Mouse (Mus musculus): ENCODE results near the gene Exosc8.
"Not testable (repeated sequence)": the region's sequence is repeated elsewhere in the genome, so short reads cannot be mapped to it uniquely, and the experiment has no call there.

Gene Exosc8

DNA sequence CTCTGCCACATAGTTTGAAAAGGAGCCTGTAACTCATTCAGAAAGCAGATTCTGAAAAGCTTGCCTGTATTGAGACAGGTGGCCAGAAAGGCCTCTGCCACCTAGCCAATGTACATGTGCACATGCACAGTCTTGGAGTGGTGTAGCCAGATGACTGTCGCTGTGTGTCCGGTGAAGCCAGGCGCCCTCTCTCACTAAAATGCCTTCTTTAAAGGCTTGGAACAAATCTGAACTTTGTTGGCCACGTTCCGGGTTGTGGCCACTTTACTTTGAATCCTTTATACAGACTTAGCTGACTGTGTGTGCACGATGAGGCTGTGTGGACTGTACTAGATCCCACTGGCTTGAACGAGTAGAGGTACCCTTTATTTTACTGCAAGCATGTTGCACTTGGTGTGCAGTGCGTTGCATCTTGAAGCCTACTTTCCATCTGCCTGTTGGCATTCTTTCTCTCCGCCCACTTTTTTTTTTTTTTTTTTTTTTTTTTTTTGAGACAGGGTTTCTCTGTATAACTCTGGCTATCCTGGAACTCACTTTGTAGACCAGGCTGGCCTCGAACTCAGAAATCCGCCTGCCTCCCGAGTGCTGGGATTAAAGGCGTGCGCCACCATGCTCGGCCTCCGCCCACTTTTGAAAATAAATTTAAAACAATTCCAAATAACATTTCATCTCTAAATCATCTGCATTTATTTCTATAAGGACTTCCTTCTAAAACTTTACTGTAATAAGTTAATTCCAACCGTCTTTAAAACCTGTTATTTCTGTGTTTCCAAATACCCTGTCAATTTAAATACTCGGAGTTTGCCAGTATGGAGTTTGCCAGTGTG lies 1.1 kb upstream of the Exosc8 start:
- no peak for DNase-seq (ENCODE audit: low spot score)

DNA sequence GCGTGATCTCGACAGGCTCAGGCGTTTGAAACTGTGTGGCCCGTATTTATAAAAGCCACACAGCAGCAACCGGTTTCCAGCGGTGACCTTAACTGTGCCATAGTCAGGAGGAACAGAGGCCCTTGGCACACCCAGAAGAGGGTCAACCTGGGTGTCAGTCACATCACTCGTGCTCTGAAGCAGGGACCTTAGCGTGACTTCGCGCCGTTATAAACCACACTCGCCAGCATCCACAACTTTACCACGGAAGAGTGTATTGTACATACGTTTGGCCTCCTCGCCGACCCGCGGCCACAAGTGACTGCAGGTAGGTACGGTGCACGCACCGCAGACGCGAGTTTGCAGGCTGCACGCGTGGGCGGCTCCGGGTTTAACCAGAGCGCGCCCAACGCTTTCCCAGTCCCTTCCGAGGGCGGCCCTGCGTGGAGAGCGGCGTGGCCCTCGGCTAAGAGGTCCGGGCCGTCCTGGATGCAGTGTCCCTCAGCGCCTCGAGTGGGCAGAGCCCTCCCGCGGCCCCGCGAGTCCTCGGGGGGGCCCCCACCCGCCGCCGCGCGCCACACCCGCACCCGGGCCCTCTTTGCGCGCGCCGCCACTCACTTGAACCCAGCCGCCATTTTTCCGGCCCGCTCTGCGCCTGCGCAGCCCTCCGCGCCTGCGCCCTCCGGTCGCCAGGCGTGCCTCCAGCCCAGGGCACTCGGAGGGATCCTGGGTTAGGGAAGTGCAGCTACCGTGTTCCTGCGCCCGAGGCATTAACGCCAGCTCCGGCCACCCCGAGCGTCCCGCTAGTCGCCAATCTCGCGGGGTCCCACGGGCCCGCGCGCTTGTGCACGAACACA lies 564 bp downstream of the Exosc8 start:
- DNase-seq (ENCODE audit: low spot score) = peak; percentile 67

DNA sequence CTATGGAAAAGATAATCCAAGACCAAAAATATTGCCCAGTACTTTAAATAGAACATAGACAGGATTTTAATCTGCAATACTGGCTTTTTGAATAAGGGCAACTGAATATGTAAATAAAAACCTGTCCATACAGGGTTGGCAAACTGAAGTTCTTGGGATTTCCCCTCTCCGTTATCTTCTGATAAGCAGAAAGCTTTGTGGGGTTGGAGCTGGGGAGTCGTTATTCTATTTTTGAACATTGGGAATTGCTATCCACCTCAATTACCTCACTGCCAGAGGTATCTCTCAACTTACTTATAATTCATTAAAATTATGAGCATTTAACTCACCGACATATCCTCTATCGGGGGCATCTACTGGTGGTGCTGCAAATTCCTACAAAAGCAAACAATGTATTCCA lies 2.8 kb downstream of the Exosc8 start:
- DNase-seq (ENCODE audit: low spot score) = no peak

DNA sequence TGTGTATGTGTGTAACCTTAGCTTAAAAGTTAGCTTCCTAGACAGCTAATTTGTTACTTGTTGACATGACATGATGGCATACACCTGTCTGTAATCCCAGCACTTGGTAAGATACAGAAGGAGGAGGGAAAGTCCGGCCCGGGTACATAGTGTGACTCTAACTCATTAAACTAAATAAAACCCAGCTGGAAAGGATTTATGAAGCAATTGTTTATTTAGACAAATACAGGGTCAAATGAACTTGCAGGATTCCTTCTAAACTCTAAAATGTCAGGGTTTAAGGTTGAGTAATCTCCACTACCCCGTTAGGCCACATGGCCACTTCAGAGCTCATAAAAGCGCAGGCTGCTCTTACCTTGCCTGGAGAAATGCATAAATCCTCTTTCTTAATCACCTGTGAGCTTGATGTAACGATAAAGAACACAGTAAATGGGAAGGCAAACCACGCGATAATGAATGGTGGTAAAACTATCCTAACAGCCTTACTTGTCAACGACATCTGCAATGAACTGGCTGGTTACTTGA lies 3.5 kb downstream of the Exosc8 start:
- no peak for DNase-seq (ENCODE audit: low spot score)

DNA sequence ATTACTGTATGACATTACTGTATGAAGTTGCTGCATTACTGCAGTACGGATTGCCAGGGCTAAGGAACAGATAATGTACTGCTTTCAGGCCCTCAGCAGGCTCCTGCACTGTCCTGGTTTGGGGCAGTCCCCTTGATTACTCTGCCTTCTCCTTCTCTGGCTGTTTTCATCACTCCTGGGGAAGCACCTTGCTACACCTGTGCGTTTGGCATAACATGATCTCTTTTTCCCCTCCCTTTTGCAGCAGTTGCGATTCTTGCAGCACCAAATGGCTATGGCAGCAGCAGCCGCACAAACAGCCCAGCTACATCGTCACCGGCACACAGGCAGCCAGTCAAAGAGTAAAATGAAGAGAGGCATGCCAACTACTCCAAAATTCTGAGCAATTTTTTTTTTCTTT lies 7.1 kb downstream of the Exosc8 start:
- DNase-seq (ENCODE audit: low spot score) = no peak

DNA sequence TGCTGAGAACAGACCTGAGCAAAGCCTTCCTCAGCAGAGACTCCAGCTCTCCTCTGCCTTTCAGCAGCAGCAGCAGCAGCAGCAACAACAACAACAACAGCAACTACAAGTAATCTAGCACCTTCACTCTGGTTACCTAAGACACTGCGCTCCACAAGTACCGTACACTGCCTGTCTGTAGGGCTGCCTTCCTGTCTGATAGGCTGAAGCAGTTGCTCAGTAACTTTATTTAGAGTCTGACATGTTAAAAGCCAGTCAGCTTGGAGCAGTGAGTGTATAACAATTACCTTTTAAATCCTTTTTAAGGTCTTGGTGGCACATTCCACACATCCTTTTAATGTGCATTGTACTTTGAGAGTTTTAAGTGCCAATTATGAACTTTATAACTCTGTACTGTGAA lies 7.6 kb downstream of the Exosc8 start:
- DNase-seq (ENCODE audit: low spot score) = no peak

DNA sequence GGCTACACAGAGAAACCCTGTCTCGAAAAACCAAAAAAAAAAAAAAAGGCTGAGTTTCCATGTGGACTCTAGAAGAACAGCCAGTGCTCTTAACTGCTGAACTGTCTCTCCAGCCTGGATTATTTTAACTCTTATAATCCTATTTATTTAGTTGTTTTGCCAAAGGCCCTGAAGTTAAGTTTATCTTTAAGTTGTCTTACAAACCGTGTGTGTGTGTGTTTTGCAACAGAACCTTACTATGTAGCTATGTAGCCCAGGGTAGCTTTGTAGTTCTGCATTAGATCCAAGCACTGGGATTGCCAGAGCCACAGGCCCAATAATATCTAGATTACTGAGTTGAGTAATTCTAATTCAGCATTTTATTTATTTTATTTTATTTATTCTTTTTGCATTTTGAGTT lies 9.8 kb downstream of the Exosc8 start:
- DNase-seq (ENCODE audit: low spot score) = no peak

DNA sequence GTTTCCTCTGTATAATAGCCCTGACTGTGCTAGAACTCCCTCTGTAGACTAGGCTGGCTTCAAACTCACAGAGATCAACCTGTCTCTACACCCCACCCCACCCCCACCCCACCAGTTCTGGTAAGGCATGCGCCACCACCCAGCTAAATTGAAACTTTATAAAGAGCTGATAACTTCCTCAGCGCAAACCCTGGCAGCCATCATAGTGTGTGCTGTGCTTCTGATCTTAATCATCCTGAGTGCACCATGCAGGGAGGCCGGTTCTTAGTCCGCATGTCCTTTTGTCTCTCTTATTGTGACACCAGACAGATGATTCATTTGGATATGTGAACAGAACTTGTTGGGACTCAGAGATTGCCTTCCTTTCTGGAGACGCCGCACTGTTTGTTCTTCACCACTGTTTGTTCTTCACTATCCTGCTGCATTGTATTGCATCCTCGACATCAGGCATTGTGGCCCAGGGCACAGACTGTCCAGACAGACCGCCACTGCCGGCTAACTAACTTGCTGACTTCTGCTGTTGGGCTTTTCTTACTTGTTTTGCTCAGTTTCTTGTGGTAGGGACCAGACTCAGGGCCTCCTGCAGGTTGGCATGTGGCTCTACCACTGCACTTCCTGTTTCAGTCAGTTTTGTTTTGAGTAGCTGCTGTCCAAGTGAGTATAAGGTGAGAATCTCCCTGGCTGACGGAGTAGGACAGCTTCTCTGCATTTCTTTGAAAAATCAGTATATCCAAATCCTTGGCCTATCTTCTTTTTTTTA lies 11.3 kb downstream of the Exosc8 start:
- DNase-seq (ENCODE audit: low spot score) = no peak

DNA sequence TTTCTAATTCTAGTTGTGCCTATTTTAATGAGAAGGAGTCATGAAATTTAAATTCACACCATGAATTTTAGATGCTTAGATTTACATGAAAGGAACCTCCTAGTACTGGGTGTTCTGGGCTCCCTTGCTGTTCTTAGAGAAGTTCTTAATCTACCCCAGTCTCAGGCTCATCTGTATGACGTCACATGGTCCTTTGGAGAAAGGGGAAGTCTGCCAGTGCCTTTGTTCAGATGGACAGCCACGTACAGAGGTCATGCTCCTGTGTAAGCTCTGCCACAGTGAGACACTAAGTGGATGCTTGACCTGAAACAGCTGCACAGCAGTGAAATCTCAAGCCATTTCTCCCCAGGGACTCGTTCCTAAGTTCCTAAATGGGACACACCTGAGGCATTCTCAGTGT lies 16.2 kb downstream of the Exosc8 start:
- DNase-seq (ENCODE audit: low spot score) = no peak

DNA sequence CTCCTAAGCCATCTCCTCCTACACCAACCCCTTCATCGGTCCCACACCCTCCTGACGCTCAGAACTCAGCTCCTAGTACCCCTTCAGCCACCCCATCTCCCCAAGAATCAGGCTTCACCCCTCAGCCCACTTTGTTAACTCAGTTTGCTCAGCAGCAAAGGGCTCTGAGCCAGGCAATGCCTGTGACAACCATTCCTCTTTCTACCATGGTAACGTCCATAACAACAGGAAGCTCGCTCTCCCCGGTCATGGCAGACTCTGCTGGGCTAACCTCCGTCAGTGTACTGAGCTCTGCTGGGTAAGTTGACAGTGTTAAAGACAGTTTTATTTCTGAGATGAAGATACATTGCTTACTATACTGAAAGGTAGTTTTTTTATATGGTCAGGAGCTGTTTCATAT lies 17.8 kb downstream of the Exosc8 start:
- no peak for DNase-seq (ENCODE audit: low spot score)

DNA sequence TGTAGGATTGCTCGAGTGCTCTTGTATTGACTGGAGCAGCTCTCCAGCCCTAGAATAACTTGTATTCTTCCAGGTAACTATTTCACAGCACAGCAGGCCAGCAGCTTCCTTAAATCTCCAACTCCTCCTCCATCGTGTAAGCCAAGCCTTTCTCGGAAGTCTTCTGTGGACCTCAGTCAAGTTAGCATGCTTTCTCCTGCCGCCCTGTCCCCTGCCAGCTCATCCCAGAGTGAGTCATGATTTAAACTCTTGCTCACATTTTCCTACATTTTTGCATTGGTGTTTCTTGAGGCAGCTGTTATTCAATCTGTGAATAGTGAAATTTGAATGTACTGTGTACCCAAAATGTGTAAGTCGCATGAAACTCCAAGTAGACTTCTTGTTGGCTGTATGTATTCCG lies 19.7 kb downstream of the Exosc8 start:
- no peak for DNase-seq (ENCODE audit: low spot score)

DNA sequence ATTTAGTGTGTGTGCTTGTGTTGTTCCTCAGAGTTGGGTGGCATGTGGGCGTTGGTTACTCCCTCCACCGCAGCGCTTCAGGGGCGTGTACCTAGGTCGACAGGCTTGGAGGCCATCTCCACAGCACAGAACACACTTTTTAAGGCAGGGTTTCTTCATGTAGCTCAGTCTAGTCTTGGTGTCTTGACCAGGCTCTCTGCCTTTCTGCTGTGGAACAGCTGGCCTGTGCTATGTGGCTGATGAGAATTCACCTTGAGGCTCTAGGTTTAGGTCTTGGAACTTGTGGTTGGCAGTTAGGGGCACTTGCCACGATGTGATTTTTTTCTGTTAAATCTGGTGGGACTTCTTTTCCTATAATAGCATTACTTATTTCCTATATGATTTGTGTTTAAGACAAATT lies 20.9 kb downstream of the Exosc8 start, which contains the start of gene Gm21958:
TSS of gene Gm21958 (minus strand) at position 101 of the 400 bp plus-strand sequence.
- DNase-seq (ENCODE audit: low spot score) = no peak

DNA sequence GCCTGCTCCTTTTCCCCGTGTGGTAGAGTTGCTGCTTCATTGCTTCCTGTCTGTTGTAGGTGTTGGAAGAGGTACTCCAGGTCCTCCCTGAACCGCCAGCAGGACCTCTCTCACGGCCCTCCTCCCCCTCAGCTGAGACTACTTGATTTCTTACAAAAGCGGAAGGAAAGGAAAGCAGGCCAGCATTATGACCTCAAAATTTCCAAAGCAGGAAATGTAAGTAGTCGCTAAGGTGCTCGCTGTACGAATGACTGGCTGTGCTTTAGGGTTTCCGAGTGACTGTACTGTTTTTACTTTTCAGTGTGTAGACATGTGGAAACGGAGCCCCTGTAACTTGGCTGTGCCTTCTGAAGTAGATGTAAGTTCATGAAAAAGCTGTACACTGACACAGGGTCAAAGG lies 26.2 kb downstream of the Exosc8 start:
- no peak for DNase-seq (ENCODE audit: low spot score)

DNA sequence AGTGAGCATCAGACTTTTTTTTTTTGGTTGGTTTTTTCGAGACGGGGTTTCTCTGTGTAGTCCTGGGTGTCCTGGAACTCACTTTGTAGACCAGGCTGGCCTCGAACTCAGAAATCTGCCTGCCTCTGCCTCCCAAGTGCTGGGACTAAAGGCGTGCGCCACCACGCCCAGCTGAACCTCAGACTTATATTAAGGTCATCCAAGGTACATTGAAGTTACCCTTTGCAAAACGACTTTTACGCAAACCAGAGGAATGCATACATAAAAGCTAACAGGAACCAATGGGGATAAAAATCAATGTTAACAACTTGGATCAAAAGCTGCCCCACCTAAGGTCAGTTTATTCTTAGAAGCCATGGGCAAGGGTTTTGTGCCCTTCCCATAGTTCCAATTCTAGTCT lies 31.1 kb downstream of the Exosc8 start:
- not testable (repeated sequence) for DNase-seq (ENCODE audit: low spot score)

DNA sequence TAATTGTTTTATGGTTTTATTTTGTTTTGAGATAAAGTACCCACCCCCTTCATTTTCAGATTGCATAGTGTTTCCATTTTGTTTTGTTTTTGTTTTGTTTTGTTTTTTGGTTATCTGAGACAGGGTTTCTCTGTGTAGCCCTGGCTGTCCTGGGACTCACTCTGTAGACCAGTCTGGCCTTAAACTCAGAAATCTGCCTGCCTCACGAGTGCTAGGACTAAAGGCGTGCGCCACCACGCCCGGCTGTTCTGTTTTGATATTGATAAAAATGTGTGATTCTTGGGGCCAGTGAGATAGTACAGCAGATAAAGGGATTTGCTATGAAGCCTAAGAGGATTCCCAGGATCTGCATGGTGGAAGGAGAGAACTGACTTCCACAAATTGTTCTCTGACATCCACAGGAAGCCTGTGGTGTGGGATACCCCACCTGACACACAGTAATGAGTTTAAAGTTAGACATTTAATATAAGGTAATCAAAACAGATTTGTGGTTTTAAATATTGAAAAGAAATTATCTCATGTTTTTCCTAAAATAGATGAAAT lies 35.4 kb downstream of the Exosc8 start:
- no peak for DNase-seq (ENCODE audit: low spot score)

DNA sequence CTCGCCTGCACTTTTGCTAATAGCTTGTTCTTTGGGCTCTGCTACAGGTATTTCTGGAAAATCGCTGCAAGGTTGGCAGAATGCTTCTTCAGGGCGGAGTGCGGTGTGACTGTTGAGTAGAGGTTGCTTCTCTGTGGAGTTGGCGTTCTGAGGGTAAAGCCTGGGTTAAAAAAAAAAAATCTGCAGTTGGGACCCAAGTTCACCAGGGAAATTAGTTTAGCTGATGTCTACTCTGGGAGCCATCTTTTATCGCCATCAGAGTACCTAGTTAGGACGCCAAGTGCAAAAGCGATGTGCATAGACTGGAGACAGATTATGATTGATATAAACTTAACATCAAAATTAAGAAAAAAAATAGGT lies 42.2 kb downstream of the Exosc8 start:
- no peak for DNase-seq (ENCODE audit: low spot score)

DNA sequence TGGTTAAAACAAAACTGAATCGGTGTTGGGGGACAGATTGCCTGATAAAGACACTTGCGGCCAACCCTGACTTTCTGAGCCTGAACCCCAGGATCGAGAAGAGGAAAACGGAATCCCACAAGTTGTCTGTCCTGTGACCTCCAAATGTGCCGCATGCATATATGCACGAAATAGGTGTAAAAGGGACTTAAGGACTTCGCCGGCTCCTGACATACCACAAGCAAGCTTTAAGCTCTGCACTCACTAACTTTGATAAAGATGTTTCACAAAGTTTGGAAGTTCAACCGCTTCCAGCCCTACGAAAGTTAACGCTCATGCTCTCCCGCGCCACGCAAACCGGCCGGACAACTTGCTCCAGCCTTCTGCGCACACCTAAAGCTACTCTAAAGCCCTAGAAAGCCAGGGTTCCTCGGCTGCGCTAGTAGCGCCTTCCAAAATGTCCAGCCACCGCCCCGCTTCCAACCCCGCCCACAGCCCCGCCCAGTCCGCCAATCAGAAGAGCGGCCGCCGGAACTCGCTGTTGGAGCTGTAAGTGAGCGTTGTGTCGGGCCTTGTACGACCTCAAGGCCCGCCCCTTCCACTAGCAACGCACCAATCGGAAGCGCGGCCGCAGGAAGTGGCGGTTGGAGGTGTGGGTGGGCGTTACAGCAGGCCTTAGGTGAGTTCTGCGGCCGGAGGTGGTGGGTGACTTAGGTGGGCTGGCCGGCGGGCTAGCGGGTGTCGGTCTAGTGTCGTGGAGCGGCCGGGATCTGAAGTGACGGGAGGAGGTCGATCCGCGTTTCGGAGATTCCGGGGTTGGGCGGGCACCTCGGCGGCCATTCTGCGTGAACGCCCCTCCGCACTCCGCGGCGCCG lies 42.8 kb downstream of the Exosc8 start, which contains the start of gene Supt20:
TSS of gene Supt20 (plus strand) at position 606 of the 854 bp plus-strand sequence.
- peak; percentile 64 for DNase-seq (ENCODE audit: low spot score)

DNA sequence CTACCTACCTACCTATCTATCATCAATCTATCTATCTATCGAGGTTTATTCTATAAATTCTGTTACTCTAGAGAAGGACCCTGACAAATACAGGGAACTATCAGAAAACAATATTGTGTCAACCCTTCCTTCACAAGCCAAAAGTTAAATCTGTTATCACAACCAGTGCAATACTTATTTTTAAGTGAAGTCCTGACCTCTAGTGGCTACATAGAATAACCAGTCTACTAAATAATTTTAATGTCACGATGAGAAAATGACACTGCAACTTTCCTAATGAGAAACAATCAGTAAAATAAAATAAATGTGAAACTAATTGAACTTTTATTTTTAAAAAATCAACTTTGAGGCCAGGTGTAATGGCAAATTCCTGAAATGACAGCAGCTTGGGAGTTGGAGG lies 46.1 kb downstream of the Exosc8 start:
- DNase-seq (ENCODE audit: low spot score) = no peak

DNA sequence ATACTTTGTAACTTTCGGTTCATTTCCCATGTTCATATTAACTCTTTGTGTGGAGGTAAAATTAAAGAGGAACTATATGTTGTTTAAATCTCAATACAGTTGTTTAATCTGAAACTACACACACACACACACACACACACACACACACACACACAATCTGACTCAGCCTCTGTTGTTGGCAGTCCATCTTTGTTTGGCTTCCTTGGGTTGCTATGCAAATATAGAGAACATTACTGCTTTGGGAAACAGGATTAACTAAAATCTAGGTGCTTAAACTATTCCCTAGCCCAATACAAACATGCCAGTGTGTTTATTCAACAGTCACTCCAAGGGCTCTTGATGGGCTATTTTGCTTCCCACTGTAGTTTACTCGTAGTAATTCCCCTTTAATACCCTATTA lies 47.9 kb downstream of the Exosc8 start:
- no peak for DNase-seq (ENCODE audit: low spot score)

DNA sequence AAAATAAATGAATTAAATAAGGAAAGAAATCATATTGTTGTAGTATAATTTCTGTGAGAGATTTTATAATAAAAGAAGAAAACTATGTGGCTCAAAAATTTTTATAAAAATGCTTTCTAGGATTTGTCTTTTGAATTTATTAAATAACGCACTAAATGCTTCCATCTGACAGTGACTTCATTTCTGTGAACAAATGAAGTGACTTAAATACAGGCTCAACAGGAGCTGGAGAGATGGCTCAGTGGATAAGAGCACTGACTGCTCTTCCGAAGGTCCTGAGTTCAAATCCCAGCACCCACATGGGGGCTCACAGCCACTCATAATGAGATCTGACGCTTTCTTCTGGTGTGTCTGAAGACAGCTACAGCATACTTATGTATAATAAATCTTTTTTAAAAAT lies 50.0 kb downstream of the Exosc8 start:
- DNase-seq (ENCODE audit: low spot score) = no peak

Data from urinary bladder, postnatal 10 days (tissue).